Mouse (Mus musculus) cerebellum, adult 9-11 months (tissue): ENCODE measurements around the gene Hcn2.

Source experiments
- DNase-seq: peaks from one replicate; pipeline ENCODE4 v3.0.0; 2022

Hcn2 gene

DNA sequence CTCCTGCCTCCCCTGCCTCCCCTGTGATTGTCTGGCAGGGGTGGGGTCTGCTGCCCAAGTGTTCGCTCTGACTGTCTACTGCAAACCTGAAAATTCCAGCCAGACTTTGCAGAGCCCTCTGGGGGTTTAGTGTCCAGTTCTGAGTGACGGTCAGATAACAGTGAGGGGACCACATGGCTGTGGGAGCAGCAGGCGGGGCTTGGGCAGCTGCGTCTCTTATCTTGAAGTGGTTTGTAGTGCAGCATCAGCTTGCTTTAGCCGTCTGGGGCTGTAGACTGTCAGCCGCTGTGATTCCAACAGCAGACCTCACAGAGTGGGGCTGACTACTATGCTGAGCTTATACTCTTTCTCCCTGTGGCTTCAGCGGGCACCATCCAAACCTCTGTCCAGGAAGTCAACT lies 7.1 kb upstream of the Hcn2 start:
- no peak for DNase-seq

DNA sequence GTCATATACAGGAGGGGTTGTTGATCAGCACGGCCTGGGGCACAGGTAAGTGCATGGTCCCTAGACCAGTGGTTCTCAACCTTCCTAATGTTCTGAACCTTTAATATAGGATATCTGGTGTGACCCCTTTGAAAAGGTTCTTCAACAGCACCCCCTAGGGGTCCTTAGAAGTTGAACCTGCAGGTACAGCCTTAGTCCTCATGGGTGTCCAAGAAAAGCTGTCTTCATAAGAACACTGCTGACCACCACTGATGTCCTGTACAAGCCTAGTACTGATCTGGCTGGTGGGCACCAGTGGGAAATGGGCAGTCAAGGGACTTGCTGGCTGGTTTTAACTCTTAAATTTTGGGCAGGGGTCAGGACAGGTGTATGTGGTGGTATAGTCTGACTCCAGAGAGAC lies 4.4 kb upstream of the Hcn2 start:
- no peak for DNase-seq

GRCm38 (mm10) chr10:79712499-79713126 lies 3.8 kb upstream of the Hcn2 start:
- peak; percentile 81 for DNase-seq

DNA sequence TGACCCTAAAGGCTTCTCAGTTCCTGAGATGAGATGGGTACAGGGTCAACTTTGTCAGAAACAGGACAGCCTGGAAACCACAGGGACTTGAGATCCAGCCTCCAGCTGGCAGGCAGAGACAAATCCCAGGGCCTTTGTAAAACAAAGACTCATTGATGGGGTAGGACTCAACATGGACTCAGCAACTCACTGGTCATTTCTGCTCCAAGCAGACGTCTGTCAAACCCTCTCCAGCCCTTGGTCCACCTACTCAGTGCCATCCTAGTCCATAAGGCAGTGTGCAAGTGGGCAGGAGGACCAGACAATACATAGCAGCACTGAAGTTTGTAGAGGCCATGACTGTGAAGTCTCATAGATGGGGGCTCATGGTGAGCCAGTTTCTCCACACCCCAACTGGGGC lies 3.3 kb upstream of the Hcn2 start:
- no peak for DNase-seq

DNA sequence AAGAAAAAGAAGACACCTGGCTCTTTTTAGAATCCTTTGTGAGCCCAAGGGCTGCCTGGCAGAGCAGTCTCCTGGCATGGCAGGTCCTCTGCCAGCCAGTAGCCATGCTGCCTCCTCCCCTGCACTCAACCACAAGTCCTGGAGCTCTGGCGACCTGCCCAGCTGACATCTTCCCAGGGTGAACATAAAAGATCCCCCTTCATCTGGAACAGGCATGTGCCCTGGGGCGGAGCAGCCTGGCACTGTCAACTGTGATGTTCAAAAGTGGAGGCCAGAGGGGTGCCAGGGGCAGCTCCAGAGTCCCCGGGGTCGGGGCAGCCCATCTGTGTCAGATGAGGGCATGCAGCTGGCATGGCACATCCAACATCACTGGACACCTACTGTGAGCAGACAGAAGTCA lies 1.4 kb upstream of the Hcn2 start:
- DNase-seq: peak; percentile 76

GRCm38 (mm10) chr10:79716988-79717355 lies 538 bp downstream of the Hcn2 start:
- peak; percentile 83 for DNase-seq

DNA sequence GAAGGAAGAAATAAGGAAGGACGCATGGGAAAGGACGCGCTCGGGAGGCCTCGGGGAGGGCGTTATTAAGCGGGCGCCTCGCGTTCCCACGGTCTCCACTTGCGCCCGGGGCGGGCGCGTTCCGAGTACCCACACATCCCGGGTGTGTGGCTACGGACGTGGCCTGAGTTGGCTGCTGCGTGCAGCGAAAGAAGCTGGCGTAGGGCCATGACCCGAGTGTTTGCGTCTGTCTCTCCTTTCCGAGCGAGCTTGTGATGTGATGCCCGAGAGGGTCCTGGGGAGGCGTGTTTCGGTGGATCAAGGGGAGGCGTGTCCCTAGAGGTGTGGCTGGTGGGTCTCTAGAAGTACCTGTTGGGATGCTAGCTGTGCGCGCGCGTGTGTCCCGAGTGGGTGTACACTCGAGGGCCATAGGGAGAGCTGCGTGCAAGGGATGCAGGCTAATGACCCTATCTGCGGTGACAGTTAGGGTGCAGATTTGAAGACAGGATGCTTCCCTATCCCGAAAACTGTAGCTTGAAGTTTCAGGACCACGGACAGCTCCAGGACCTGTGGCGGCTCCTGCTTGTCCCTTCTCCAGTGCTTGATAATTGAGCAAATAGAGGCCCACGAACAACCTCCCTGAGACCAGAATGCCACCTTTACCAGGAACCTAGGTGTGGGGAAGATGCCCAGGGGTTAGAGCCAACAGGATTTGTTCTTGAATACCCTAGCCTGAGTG lies 1.4 kb downstream of the Hcn2 start:
- DNase-seq: peak; percentile 77

DNA sequence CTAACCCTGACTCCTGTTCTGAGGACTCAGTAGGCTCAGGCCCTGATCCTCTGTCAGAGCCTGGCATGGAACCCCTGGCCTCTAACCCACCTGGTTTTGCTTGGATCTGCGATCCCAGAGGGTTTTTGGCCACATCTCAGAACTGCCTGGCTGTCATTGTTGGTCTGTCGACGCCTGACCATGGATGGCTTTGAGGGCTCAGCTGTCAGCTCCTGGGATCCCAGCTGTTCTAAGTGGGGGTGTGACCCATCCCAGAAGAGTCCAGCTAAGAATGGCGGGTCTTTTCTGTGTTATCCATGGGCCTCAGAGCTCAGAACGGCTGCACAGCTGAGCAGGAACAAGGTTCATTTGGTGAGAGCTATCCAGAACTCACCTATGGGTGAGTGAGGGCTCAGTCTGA lies 4.7 kb downstream of the Hcn2 start:
- no peak for DNase-seq

GRCm38 (mm10) chr10:79723047-79723446 lies 6.6 kb downstream of the Hcn2 start:
- DNase-seq: no peak

- DNase-seq: no peak
These were observed 7.3 kb downstream of the Hcn2 start for GRCm38 (mm10) chr10:79723692-79724091.

GRCm38 (mm10) chr10:79726090-79726489 lies 9.7 kb downstream of the Hcn2 start:
- DNase-seq: peak; percentile 66

DNA sequence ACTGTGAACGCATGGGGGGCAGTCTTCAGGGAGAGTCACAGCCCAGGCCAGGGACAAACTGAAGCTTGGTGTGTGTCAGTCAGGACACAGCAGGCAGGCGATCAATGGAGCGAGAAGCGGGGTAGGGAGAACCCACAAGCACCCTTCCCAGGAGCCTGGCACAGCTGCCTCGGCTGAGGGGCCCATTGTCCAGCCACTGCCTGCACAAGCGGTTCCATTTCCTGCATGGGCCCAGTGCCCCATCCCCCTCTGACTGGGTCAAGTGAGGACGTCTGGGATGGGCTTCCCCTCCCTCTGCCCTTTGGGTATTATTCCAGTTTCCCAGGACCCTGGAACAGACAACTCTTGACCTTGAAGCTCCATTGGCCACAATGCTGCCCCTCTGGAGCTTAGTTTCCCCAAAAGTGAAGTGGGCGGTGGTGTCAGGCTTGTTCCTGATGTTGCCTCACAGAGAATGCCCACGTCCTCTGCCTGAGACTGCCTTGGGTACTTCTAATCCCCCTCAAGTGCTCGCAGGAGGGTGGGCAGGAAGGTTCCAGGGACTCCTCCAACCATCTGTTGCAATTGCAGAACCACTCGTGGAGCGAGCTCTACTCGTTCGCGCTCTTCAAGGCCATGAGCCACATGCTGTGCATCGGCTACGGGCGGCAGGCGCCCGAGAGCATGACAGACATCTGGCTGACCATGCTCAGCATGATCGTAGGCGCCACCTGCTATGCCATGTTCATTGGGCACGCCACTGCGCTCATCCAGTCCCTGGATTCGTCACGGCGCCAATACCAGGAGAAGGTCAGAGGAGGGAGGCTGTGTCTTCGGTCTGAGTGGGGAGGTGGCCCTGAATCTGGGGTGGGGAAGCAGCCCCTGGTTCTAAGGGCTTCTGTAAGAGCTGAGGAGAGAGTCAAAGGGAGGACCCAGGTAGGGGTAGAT lies 12.2 kb downstream of the Hcn2 start:
- no peak for DNase-seq

GRCm38 (mm10) chr10:79729357-79729965 lies 13.0 kb downstream of the Hcn2 start:
- DNase-seq: peak; percentile 71

DNA sequence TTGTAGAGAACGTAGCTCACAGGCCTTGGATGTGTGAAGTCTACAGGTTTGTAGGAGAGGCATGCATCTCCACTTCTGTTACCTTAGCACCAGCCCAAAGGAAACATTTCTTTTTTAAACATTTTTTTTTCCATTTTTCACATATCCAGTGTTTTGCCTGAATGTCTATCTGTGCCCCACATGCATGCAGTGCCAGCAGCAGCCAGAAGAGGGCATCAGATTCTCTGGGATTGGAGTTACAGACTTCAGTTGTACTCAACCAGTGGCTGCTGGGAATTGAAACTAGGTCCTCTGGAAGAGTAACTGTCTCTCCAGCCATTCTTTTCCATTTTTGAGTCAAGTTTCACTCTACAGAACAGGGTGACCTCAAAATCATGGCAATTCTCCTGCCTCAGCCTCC lies 16.1 kb downstream of the Hcn2 start:
- DNase-seq: no peak

DNA sequence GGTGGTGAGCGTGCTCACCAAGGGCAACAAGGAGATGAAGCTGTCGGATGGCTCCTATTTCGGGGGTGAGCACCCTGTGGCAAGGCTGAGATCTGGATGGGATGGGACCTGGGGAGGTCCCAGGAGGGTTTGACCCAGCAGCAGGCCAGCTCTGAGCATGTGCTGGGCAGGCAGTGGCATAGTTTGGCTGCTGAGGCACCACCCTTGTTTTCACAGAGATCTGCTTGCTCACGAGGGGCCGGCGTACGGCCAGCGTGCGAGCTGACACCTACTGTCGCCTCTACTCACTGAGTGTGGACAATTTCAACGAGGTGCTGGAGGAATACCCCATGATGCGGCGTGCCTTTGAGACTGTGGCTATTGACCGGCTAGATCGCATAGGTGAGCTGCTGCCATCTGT lies 17.4 kb downstream of the Hcn2 start:
- no peak for DNase-seq

- DNase-seq: no peak
These were observed 18.9 kb downstream of the Hcn2 start for GRCm38 (mm10) chr10:79735361-79735760.

- no peak for DNase-seq
These were observed 20.3 kb downstream of the Hcn2 start for GRCm38 (mm10) chr10:79736706-79737105.

GRCm38 (mm10) chr10:79738259-79738658 lies 21.8 kb downstream of the Hcn2 start:
- DNase-seq: no peak

- no peak for DNase-seq
These were observed 22.8 kb downstream of the Hcn2 start for GRCm38 (mm10) chr10:79739234-79739633.

DNA sequence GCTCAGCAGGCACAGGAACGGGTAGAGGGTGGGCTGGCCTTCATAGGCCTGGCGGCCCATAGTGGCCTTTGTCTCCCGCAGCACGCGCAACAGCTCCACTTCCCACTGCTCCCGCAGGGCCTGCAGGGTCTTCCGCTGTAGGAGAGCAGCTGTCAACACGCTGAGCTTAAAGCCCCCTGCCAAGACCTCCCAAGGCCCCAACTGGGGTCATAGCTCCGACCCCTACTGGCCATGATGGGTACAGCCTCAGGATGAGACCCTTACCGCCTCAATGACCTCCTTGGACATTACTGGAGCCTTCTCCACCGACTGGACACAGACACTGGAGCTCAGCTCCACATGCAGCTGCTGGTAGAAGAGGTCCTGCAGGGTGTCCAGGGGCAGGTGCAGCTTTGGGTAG lies 24.4 kb downstream of the Hcn2 start:
- DNase-seq: no peak

DNA sequence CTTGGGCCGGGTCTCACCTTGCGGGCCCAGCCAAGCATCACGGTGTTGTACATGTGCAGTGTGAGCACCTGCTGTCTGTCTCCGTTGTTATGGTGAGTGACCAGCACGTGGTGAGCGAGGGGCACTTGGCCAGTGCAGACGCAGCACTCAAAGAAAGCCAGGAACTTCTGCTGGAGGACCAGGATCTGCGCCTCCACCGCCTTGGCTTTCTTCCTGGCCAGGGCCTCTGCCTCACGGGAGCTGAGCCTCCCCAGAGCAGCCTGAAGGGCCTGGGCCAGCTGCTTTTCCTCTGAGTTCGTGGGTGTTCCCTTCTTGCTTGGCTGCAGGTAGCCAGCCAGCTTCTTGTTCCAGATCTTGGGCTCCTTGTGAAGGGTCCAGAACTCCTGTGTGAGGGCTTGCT lies 26.7 kb downstream of the Hcn2 start:
- DNase-seq: peak; percentile 68

- peak; percentile 80 for DNase-seq
These were observed 27.4 kb downstream of the Hcn2 start for GRCm38 (mm10) chr10:79743650-79744365.

DNA sequence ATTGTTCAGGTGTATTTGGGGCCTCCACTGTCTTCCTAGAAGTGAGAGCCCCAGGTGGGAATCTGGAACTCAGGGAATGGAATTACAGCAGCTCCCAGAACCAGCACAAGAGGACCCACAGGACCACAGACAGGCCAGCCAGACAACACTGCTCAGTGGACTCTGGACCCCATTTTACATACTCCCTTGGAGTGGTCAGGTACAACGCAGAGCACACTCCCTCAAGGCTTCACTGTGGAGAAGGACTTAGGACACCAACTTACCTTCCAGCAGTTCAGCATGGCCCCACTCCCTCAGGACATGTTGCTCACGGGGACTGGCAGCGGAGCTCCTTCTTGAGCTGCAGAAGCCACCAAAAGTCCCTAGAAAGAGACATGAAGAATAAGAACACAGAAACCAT lies 29.0 kb downstream of the Hcn2 start:
- DNase-seq: no peak
